Mouse (Mus musculus) lung, adult 2 months (tissue): ENCODE data around the gene Zfp184.

Experiments used
- CTCF ChIP-seq: fragments of 200-500 bp; IDR thresholded peaks from 2 replicates; pipeline ENCODE4 v1.5.1; 2011; ENCODE audit warnings: mild to moderate bottlenecking, low read length, control low read depth; ENCODE audit not compliant: insufficient read depth
- POLR2A ChIP-seq: fragments of 200-500 bp; IDR thresholded peaks from 2 replicates; pipeline ENCODE4 v1.6.1; 2011; ENCODE audit warnings: low read depth, mild to moderate bottlenecking, control low read depth, low read length, borderline replicate concordance; ENCODE audit errors: extremely low read depth

DNA sequence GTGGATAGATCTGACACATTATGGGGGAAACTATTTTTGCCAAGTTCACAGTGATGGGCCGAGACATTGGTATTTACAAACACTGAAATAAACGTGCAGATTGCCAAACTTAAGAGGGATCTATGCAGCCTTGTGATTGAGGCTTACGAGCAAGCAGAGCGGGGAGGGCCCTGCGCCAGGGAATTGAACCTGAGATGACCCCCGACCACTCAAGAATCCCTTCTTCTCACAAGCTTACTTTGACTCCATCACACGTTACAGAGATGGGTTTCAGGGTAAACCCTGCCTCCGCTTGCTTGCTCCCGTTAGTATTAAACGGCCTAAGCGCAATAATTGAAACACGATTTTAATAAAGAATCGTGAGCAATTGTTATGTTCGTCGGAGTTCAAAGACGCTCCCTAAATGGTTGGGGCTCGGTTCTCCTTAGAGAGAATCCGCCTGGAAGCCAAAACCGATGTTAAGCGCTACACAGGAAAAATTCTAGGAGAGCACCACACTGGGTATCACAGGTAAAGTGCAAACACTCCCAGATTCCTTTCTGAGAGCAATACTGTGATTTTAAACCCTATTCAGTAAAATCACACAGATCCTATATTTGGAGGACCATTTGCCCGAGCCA is 52.4 kb downstream of the Zfp184 start:
- TF ChIP-seq POLR2A (no peak), CTCF (no peak)
